Comparison of ENCODE assay signal across 18 mouse cellular contexts in genomic region chr4:150162561-150163169, GRCm38 (mm10). TPM values are rescaled to one million over a fixed set of nuclear protein-coding genes. Genes with fewer than 3 reads are reported as not detected.
DNase-seq lines count a peak whose midpoint lies in the region; ATAC-seq and TF ChIP-seq lines count a peak whose summit lies in the region.
"Had no signal": no experiment of that assay in that cellular context is flagged by ENCODE, and none has a peak within 500 bp of the region (broad histone marks: within the 10 kb centered on the region; RNA-seq: fewer than 3 reads in every experiment).

No protein-coding gene starts in this region.

- no peak for TF ChIP-seq EP300 in liver, embryonic 14.5 days (IDR thresholded peaks at IDR 0.05; ENCODE audit: low read depth)
- no peak for TF ChIP-seq EP300 in ES-Bruce4 (IDR thresholded peaks at IDR 0.05; ENCODE audit: insufficient read depth, low read depth, low read length)

- no peak for TF ChIP-seq POLR2A in cerebellum, adult 2 months (IDR thresholded peaks at IDR 0.05; ENCODE audit: borderline replicate concordance, insufficient read depth, low read length)
- no peak for TF ChIP-seq POLR2A in ES-Bruce4 (IDR thresholded peaks at IDR 0.05; ENCODE audit: insufficient read depth, low read length)

- H3K4me1 ChIP-seq in cerebellum, adult 2 months (ENCODE audit: control insufficient read depth, insufficient read depth, low read length), result no peaks in the 10 kb centered on the region
- H3K4me1 ChIP-seq in liver, embryonic 14.5 days (replicated peaks; ENCODE audit: control insufficient read depth in 2 of 2, insufficient read depth in 2 of 2, low read length in 1 of 2), result no peaks in the 10 kb centered on the region
- no peaks in the 10 kb centered on the region for H3K4me1 ChIP-seq in liver, embryonic 11.5 days (replicated peaks; ENCODE audit: control insufficient read depth, insufficient read depth, low read length)
- no peaks in the 10 kb centered on the region for H3K4me1 ChIP-seq in ES-Bruce4 (ENCODE audit: control insufficient read depth, insufficient read depth, low read length)
- H3K4me1 ChIP-seq in kidney, embryonic 14.5 days (ENCODE audit: control insufficient read depth, insufficient read depth, low read length), result no peaks in the 10 kb centered on the region
- H3K4me1 ChIP-seq: limb, embryonic 12.5 days had no signal

- H3K27ac ChIP-seq in cerebellum, adult 2 months (ENCODE audit: insufficient read depth, low read length), result no peak overlapping the region
- H3K27ac ChIP-seq in liver, embryonic 14.5 days, result no peak overlapping the region
- H3K27ac ChIP-seq in liver, embryonic 11.5 days (ENCODE audit: low read depth, low read length), result no peak overlapping the region
- peak overlapping the region; percentile 38; the same call in 1 of the 2 replicates for H3K27ac ChIP-seq in ES-Bruce4 (ENCODE audit: insufficient read depth, low read length)
- no peak overlapping the region for H3K27ac ChIP-seq in kidney, embryonic 14.5 days (ENCODE audit: low read depth, low read length)
- H3K27ac ChIP-seq: limb, embryonic 12.5 days had no signal

- H3K36me3 ChIP-seq in liver, embryonic 14.5 days (replicated peaks; ENCODE audit: control insufficient read depth, insufficient read depth, low read depth), result no peaks in the 10 kb centered on the region
- H3K36me3 ChIP-seq in liver, embryonic 11.5 days (ENCODE audit: control insufficient read depth, insufficient read depth, low read length), result no peaks in the 10 kb centered on the region
- H3K36me3 ChIP-seq in ES-Bruce4 (ENCODE audit: control insufficient read depth, insufficient read depth, low read length, poor library complexity, severe bottlenecking), result no peaks in the 10 kb centered on the region
- H3K36me3 ChIP-seq in kidney, embryonic 14.5 days (ENCODE audit: control insufficient read depth, insufficient read depth, low read length), result no peaks in the 10 kb centered on the region
- H3K36me3 ChIP-seq: limb, embryonic 12.5 days had no signal

- 77% methylated on average over 13 of the region's 13 CpGs for WGBS in cerebellum, adult 2 months
- 63% methylated on average over 13 of the region's 13 CpGs for WGBS in liver, embryonic 14.5 days (ENCODE audit: insufficient replicate concordance)
- WGBS in liver, embryonic 11.5 days, result 69% methylated on average over 13 of the region's 13 CpGs
- WGBS in kidney, embryonic 14.5 days, result 75% methylated on average over 13 of the region's 13 CpGs

- no peak for DNase-seq in cerebellum, adult 2 months
- DNase-seq in cerebellum, adult 18-20 months, result no peak
- DNase-seq in liver, embryonic 14.5 days (ENCODE audit: low read depth in 3 of 3, low spot score in 3 of 3), result no peak
- no peak for DNase-seq in liver, embryonic 11.5 days (ENCODE audit: low spot score)
- no peak for DNase-seq in neural tube, embryonic 10.5 days (ENCODE audit: extremely low spot score, low spot score)
- DNase-seq: adrenal gland, postnatal 10 days; kidney, postnatal 14 days; layer of hippocampus, postnatal 36 days had no signal

- no peak overlapping the region for H3K4me3 ChIP-seq in cerebellum, adult 2 months (replicated peaks; ENCODE audit: insufficient read depth, low read depth, low read length)
- no peak overlapping the region for H3K4me3 ChIP-seq in liver, embryonic 14.5 days (ENCODE audit: insufficient read depth in 1 of 2, low read depth in 2 of 2, low read length in 2 of 2)
- H3K4me3 ChIP-seq in liver, embryonic 11.5 days (ENCODE audit: low read depth, low read length), result no peak overlapping the region
- H3K4me3 ChIP-seq in ES-Bruce4 (ENCODE audit: low read depth, low read length), result peak overlapping the region; percentile 49
- no peak overlapping the region for H3K4me3 ChIP-seq in kidney, embryonic 14.5 days (ENCODE audit: low read length)
- H3K4me3 ChIP-seq: limb, embryonic 12.5 days had no signal

- no peaks in the 10 kb centered on the region for H3K9me3 ChIP-seq in liver, embryonic 14.5 days (ENCODE audit: control insufficient read depth, low read length)
- H3K9me3 ChIP-seq in liver, embryonic 11.5 days (ENCODE audit: control insufficient read depth, low read length), result peaks cover 3% of the 10 kb centered on the region; the same call in 1 of the 2 replicates
- no peaks in the 10 kb centered on the region for H3K9me3 ChIP-seq in ES-Bruce4 (replicated peaks; ENCODE audit: control insufficient read depth, insufficient read depth, low read length, poor library complexity, severe bottlenecking)
- H3K9me3 ChIP-seq in kidney, embryonic 14.5 days (ENCODE audit: control insufficient read depth, low read length), result no peaks in the 10 kb centered on the region

- no peak overlapping the region for H3K9ac ChIP-seq in liver, embryonic 14.5 days (replicated peaks)
- H3K9ac ChIP-seq in liver, embryonic 11.5 days (ENCODE audit: low read depth, low read length), result no peak overlapping the region
- H3K9ac ChIP-seq in ES-Bruce4 (ENCODE audit: low read depth, poor library complexity, severe bottlenecking), result no peak overlapping the region
- no peak overlapping the region for H3K9ac ChIP-seq in kidney, embryonic 14.5 days (ENCODE audit: low read depth, low read length)
- H3K9ac ChIP-seq: limb, embryonic 12.5 days had no signal

- no peak overlapping the region for H3K4me2 ChIP-seq in liver, embryonic 14.5 days (ENCODE audit: low read depth)
- no peak overlapping the region for H3K4me2 ChIP-seq in liver, embryonic 11.5 days
- H3K4me2 ChIP-seq in kidney, embryonic 14.5 days (replicated peaks; ENCODE audit: low read depth, low read length), result no peak overlapping the region
- H3K4me2 ChIP-seq: limb, embryonic 12.5 days had no signal

- ATAC-seq in liver, embryonic 14.5 days (ENCODE audit: insufficient read depth), result no peak
- no peak for ATAC-seq in liver, embryonic 11.5 days (replicated peaks; ENCODE audit: low FRiP score)
- ATAC-seq in megakaryocyte, adult 5-6 weeks (ENCODE audit: poor library complexity, severe bottlenecking), result 0 out of 2 replicates have a peak, but pooled peaks have one; percentile 33
- ATAC-seq in kidney, embryonic 14.5 days (ENCODE audit: low FRiP score, low TSS enrichment), result no peak
- ATAC-seq: hindbrain, embryonic 16.5 days; Patski had no signal

- TF ChIP-seq CTCF in cerebellum, adult 2 months (IDR thresholded peaks at IDR 0.05; ENCODE audit: borderline replicate concordance, insufficient read depth, low read depth, low read length), result peak; percentile 30; the same call in 1 of the 2 replicates
- peak; percentile 64 for TF ChIP-seq CTCF in liver, embryonic 14.5 days (IDR thresholded peaks at IDR 0.05; ENCODE audit: low read depth)
- TF ChIP-seq CTCF in ES-Bruce4 (IDR thresholded peaks at IDR 0.05; ENCODE audit: low read depth, low read length), result peak; percentile 44

- no peaks in the 10 kb centered on the region for H3K27me3 ChIP-seq in cerebellum, adult 2 months (ENCODE audit: control insufficient read depth, insufficient read depth, low read length)
- no peaks in the 10 kb centered on the region for H3K27me3 ChIP-seq in liver, embryonic 14.5 days (ENCODE audit: control insufficient read depth, insufficient read depth, low read length)
- no peaks in the 10 kb centered on the region; the same call in 1 of the 2 replicates for H3K27me3 ChIP-seq in liver, embryonic 11.5 days (replicated peaks; ENCODE audit: control insufficient read depth, insufficient read depth, low read length)
- no peaks in the 10 kb centered on the region for H3K27me3 ChIP-seq in ES-Bruce4 (ENCODE audit: control insufficient read depth, insufficient read depth, low read length, poor library complexity, severe bottlenecking)
- no peaks in the 10 kb centered on the region for H3K27me3 ChIP-seq in kidney, embryonic 14.5 days (ENCODE audit: control insufficient read depth, insufficient read depth, low read length)
- H3K27me3 ChIP-seq: limb, embryonic 12.5 days; Patski had no signal

RNA-seq across cellular contexts. Expression of gene Slc2a7, which starts 13.9 kb away (rescaled TPM):
- polyA plus RNA-seq in cerebellum, adult 2 months (2012; rRNA removed), result not detected in 2 replicates
- 0.04 TPM in 1 of 2 replicates, not detected in the other for polyA plus RNA-seq in liver, embryonic 14.5 days (2012; rRNA removed)
- polyA plus RNA-seq in liver, embryonic 14.5 days (2014; fragmentation: Nextera tagmentation; extraction: Ambion mirVana), result 0.24 TPM in 1 of 2 replicates, not detected in the other
- polyA plus RNA-seq in liver, embryonic 11.5 days (2014; fragmentation: Nextera tagmentation; extraction: Ambion mirVana), result not detected in 2 replicates
- polyA plus RNA-seq in ES-Bruce4 (2011; ENCODE audit: insufficient read depth, insufficient read length, low read depth, missing spikeins), result not detected in 2 replicates
- total RNA-seq in megakaryocyte, adult 5-6 weeks (2015), result not detected in 2 replicates
- not detected in 2 replicates for total RNA-seq in megakaryocyte, adult 5-6 weeks (2017)
- polyA plus RNA-seq in kidney, embryonic 14.5 days (2014; fragmentation: Nextera tagmentation; extraction: Ambion mirVana), result not detected in 2 replicates
- total RNA-seq: adrenal gland, postnatal 10 days; common myeloid progenitor, adult 5-6 weeks; granulocyte monocyte progenitor cell, adult 5-6 weeks; layer of hippocampus, postnatal 36 days; monocyte, adult 5-6 weeks had no signal
- polyA plus RNA-seq: heart, postnatal 0 days; hindbrain, embryonic 16.5 days; limb, embryonic 12.5 days; Patski had no signal

RNA-seq across cellular contexts. Expression of gene Car6, which starts 38.5 kb away (rescaled TPM):
- polyA plus RNA-seq in cerebellum, adult 2 months (2012; rRNA removed), result not detected in 2 replicates
- 0.02 and 0.17 TPM in 2 replicates for polyA plus RNA-seq in liver, embryonic 14.5 days (2012; rRNA removed)
- polyA plus RNA-seq in liver, embryonic 14.5 days (2014; fragmentation: Nextera tagmentation; extraction: Ambion mirVana), result 0.09 TPM in 1 of 2 replicates, not detected in the other
- polyA plus RNA-seq in liver, embryonic 11.5 days (2014; fragmentation: Nextera tagmentation; extraction: Ambion mirVana), result not detected in 2 replicates
- not detected in 2 replicates for polyA plus RNA-seq in ES-Bruce4 (2011; ENCODE audit: insufficient read depth, insufficient read length, low read depth, missing spikeins)
- 0.20 and 0.39 TPM in 2 replicates for total RNA-seq in megakaryocyte, adult 5-6 weeks (2015)
- total RNA-seq in megakaryocyte, adult 5-6 weeks (2017), result not detected in 2 replicates
- polyA plus RNA-seq in kidney, embryonic 14.5 days (2014; fragmentation: Nextera tagmentation; extraction: Ambion mirVana), result not detected in 2 replicates
- total RNA-seq: common myeloid progenitor, adult 5-6 weeks; granulocyte monocyte progenitor cell, adult 5-6 weeks; monocyte, adult 5-6 weeks had no signal
- polyA plus RNA-seq: heart, postnatal 0 days; hindbrain, embryonic 16.5 days; Patski had no signal

RNA-seq across cellular contexts. Expression of gene Slc2a5, which starts 43.6 kb away (rescaled TPM):
- polyA plus RNA-seq in cerebellum, adult 2 months (2012; rRNA removed), result 1.7 and 2.2 TPM in 2 replicates
- polyA plus RNA-seq in liver, embryonic 14.5 days (2012; rRNA removed), result 0.08 and 0.19 TPM in 2 replicates
- 0.18 and 0.43 TPM in 2 replicates for polyA plus RNA-seq in liver, embryonic 14.5 days (2014; fragmentation: Nextera tagmentation; extraction: Ambion mirVana)
- 0.14 and 0.48 TPM in 2 replicates for polyA plus RNA-seq in liver, embryonic 11.5 days (2014; fragmentation: Nextera tagmentation; extraction: Ambion mirVana)
- 2.2 TPM in 2 replicates for polyA plus RNA-seq in ES-Bruce4 (2011; ENCODE audit: insufficient read depth, insufficient read length, low read depth, missing spikeins)
- not detected in 2 replicates for total RNA-seq in megakaryocyte, adult 5-6 weeks (2015)
- 0.11 TPM in 1 of 2 replicates, not detected in the other for total RNA-seq in megakaryocyte, adult 5-6 weeks (2017)
- 0.91 and 2.2 TPM in 2 replicates for polyA plus RNA-seq in kidney, embryonic 14.5 days (2014; fragmentation: Nextera tagmentation; extraction: Ambion mirVana)
- total RNA-seq: common myeloid progenitor, adult 5-6 weeks; granulocyte monocyte progenitor cell, adult 5-6 weeks had no signal
- polyA plus RNA-seq: Patski had no signal
